Mouse (Mus musculus) brown adipose tissue, adult 24 weeks (tissue): ENCODE measurements around the gene Adamtsl5. TPM values are rescaled to one million over a fixed set of nuclear protein-coding genes. Genes with fewer than 3 reads are reported as not detected.
A peak's percentile ranks its signal among the peaks of the same experiment; 100 is the strongest.

Experiments
- H3K27ac ChIP-seq: fragments of 200-500 bp; replicated peaks from 2 replicates; pipeline ENCODE4 v1.5.1; 2012; ENCODE audit warnings: low read depth, mild to moderate bottlenecking, low read length
- H3K4me1 ChIP-seq: fragments of 200-500 bp; 2 replicates; pipeline ENCODE4 v1.6.1; 2012; ENCODE audit warnings: low read length, mixed read lengths; ENCODE audit not compliant: control insufficient read depth, insufficient read depth, insufficient read length
- H3K4me3 ChIP-seq: fragments of 200-500 bp; 2 replicates; pipeline ENCODE4 v1.5.1; 2012; ENCODE audit warnings: low read depth, mild to moderate bottlenecking, low read length, moderate library complexity; ENCODE audit not compliant: insufficient read depth
- polyA plus RNA-seq: library from polyadenylated mRNA; stranded (reverse); fragments of >200 nt; gene quantifications from 2 replicates; pipeline ENCODE4 v1.2.4, GENCODE M21; 2012; ENCODE audit not compliant: missing spikeins, insufficient read depth, insufficient read length

Gene Adamtsl5
- polyA plus RNA-seq, 1 experiment: 4.2 TPM

DNA sequence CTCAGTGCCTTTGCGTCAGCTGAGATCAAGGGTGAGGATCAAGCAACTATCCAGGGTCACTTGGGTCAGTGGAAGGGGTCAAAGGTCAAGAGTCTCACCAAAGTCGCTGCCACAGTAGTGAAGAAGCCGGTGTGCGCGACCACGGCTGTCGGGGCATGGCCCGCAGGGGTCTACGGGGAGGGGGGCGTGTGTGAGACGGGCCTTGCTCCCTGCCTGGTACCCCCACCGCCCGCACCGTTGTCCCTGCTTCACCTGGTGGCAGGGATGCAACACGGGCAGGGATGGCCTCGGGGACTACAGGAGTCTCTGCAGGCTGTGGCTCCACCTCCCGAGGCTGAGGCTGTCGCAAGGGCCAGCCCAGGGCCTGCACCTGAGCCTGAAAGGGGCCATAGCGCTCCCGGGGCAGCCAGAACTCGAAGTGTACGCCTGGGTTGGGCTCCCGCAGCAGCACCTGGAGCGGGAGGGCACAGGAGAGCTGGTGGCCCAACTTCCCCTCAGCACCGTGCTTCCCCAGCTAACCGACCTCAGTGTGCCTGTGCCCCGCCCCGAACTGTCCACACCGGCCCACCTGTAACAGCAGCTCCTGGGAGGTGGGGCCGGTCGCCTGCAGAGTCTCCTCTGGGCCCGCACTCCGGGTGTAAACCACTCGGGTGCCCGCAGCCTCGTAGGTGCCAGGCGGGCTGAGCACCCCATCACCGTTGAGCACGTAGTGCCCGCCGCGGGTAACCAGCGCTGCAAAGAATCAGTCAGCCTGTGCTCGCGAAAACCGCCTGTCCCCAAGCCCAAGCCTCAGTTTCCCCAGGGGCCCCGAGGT, 6.5 kb downstream of the Adamtsl5 start:
- H3K4me1 ChIP-seq: no peaks in the 10 kb centered on the region
- H3K4me3 ChIP-seq: no peak overlapping the region
- H3K27ac ChIP-seq: no peak overlapping the region

DNA sequence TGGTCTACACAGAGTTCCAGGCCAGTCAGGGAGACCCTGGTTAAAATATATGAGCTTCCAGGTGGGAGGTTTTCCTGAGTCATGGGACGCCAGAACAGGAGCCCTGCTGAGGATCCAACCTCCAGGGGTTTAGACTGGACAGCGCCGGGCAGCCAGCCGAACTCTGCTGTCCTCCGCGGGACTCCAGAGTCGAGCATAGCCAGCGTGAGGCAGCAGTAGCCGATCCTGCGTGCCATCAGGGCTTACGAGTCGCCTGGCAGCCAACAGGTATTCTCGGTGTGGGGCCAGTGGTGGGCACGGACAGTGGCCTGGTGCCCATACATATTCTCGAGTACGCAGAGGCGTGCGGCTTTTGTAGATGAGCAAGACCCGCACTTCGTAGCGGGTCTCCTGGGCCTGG, 7.2 kb downstream of the Adamtsl5 start:
- H3K4me1 ChIP-seq: no peaks in the 10 kb centered on the region
- H3K27ac ChIP-seq: no peak overlapping the region
- no peak overlapping the region for H3K4me3 ChIP-seq

- Histone ChIP-seq H3K27ac (no peak overlapping the region), H3K4me3 (no peak overlapping the region)
Measured at GRCm38 (mm10) chr10:80339941-80340750, 8.1 kb downstream of the Adamtsl5 start.

GRCm38 (mm10) chr10:80336263-80336662, 11.9 kb downstream of the Adamtsl5 start:
- H3K4me1 ChIP-seq: peaks cover 3% of the 10 kb centered on the region; the same call in 1 of the 2 replicates
- no peak overlapping the region for H3K4me3 ChIP-seq
- H3K27ac ChIP-seq: no peak overlapping the region

More at GRCm38 (mm10) chr10:80339941-80340750, 8.1 kb downstream of the Adamtsl5 start:
- no peaks in the 10 kb centered on the region for H3K4me1 ChIP-seq

GRCm38 (mm10) chr10:80332525-80332989, 15.7 kb downstream of the Adamtsl5 start:
- H3K27ac ChIP-seq: no peak overlapping the region; the same call in 1 of the 2 replicates
- peaks cover 3% of the 10 kb centered on the region for H3K4me1 ChIP-seq
- no peak overlapping the region for H3K4me3 ChIP-seq

- Histone ChIP-seq H3K27ac (no peak overlapping the region), H3K4me1 (peaks cover 3% of the 10 kb centered on the region), H3K4me3 (no peak overlapping the region)
Measured at GRCm38 (mm10) chr10:80331636-80332524, 16.3 kb downstream of the Adamtsl5 start.

DNA sequence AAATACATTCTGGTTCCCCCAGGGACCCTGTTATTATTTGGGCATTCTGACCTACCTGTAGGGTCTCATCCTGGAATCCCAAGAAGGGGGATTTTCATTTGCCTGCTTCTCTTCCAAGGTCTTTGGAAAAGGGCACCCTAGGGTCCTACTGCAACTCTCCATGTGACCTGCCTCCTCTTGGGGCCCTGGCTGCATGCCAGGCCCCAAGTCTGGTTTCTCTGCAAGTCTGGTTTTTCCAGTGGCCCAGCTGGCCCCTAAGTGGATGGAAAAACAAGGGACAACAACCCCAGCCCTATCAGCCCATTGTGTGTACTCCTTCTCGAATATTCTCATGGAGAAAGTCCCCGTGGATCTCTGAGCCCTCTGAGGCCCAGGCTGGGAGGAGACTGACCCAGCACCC, 17.3 kb downstream of the Adamtsl5 start:
- H3K27ac ChIP-seq: no peak overlapping the region
- no peak overlapping the region for H3K4me3 ChIP-seq

GRCm38 (mm10) chr10:80330084-80330483, 18.1 kb downstream of the Adamtsl5 start:
- Histone ChIP-seq H3K4me1 (peaks cover 3% of the 10 kb centered on the region), H3K4me3 (peak overlapping the region; percentile 55), H3K27ac (no peak overlapping the region)

More for the DNA sequence above, 17.3 kb downstream of the Adamtsl5 start:
- peaks cover 3% of the 10 kb centered on the region for H3K4me1 ChIP-seq

DNA sequence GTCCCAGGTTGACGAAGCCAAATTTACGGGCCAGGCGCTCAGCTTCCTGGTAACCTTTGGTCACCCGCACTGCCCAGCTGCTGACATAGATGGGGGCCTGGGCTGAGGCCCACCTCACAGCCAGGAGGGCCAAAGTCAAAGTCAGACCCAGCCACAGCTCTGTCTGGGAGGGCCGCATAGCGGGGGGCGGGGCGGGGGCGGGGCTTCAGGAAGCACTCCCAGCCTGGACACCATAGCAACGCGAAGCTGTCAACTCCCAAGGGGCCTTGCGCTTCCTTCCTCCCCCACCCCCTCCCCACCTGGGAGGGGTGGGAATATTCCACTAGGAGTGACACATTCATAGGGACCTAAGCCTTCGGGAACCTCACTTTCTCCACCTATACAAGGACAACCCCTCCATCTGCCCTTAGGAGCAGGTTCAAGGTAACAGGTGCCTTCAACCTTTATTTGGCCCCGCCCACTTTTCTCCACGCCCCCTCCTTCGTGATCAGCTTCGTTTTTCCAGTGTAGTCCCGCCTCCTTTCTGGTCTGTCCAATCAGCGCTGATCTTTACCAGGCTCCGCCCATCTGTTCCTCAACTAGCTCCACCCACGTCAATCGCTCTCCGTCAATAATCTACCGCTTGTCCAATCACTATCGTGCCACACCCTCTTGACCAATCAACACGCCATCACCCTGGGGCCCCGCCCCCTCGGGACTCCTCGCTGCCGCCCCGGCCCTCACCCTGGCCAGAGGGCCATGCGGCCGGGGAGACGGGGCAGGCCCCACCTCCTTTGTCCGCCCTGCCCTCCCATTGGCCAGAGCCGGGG, 18.7 kb downstream of the Adamtsl5 start, which contains the start of the genes Pcsk4 and Reep6:
Pcsk4 (minus strand) TSS at position 226 of the 809 bp plus-strand sequence.
Reep6 (plus strand) TSS at position 681 of the 809 bp plus-strand sequence.
- Histone ChIP-seq H3K4me3 (peak within 1 kb of the TSS; percentile 55), H3K27ac (no peak within 1 kb of the TSS), H3K4me1 (peaks cover 3% of the 10 kb centered on the region)

DNA sequence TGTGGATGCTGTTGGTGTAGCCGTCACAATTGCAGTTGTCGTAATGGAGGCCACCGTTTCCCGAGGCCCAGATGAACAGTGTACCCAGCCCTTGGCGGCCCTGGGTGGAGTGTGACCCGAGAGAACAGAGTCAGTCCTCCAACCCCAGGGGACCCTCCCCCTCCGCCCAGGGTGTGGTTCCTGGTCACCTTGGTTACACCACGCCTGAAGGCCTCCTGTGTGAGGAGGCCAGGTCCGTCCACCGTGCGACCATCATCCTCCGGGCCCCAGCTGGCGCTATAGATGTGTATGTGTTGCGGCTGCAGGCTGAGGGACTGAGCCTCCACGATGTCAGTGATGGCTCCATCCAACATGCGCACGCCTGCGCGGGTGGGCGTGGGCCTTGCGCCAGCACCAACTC, 23.2 kb downstream of the Adamtsl5 start:
- Histone ChIP-seq H3K4me1 (peaks cover 3% of the 10 kb centered on the region; the same call in 1 of the 2 replicates), H3K27ac (no peak overlapping the region), H3K4me3 (no peak overlapping the region)

DNA sequence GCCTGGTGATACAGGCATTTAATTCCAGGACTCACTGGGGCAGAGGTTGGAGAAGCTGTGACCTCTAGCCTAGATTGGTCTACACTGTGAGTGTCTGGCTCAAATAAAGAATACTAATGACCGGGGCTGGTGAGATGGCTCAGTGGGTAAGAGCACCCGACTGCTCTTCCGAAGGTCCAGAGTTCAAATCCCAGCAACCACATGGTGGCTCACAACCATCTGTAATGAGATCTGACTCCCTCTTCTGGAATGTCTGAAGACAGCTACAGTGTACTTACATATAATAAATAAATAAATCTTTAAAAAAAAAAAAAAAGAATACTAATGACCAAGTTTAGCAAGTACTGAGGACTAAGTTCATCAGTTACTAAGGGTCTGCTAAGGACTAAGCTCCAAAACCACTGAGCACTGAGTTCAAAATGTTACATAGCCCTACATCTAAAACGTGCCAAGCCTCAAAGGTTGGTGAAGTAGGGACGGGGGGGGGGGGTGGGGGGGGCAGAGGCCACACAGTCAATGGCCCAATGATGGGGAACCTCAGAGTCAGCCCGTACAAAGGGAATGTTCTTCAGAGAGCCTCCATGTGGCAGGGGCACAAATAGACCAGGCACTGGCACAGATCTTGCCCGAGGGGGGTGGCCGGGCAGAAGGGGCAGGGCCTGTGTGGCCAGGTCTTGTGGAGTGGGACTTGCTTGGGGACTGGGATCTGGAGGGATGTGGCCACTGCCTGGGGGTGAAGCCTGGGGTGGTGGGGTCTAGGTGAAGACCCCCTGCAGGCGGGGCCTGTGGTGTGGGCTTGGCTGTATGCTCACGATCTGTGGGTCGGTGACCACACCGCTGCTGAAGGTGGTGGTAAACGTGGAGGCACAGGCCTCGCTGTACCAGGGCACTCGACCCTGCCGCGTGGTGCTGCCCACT, 23.8 kb downstream of the Adamtsl5 start:
- Histone ChIP-seq H3K27ac (peak overlapping the region; percentile 85), H3K4me1 (peaks cover 6% of the 10 kb centered on the region), H3K4me3 (peak overlapping the region; percentile 44)

DNA sequence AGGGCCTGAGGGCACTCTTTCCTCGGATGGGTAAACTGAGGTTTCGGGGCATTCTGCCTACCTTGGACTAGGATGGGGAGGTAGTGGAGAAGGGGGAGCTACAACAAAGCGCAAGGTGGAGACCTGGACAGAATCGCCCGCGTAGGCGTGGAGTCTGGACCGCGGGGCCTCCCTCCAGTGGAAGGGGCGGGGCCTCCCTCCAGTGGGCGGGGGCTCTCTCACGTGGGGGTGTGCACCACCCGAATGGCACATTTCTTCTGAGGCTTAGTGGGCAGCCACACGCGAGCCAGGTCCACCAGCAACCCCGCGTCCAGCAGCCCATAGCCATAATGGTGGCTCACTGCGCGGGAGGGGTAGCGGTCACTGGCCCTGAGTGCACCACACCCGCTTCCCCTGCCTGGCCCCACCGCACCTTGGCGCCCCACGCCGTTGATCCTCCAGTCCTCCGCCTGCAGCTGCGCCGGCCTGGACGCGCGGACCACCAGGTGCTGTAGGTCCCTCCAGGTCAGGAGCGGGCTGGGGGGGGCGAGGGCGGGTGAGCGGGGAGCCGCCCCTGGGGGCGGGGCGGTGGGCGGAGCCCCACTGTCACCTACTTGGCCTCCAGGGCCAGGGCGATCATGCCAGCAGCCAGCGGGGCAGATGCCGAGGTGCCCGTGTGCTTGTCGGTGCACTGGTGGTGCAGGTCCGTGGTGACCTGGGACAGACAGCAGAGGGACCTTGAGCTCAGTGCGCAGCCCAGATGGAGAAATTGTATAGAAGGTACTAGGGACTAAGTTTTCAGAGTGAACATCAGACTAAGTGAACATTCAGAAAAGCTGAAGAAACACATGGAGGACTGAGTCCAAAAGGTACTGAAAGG, 24.7 kb downstream of the Adamtsl5 start:
- H3K27ac ChIP-seq: peak overlapping the region; percentile 90
- H3K4me1 ChIP-seq: peaks cover 8% of the 10 kb centered on the region
- H3K4me3 ChIP-seq: peak overlapping the region; percentile 87
